Mouse (Mus musculus) hindbrain, embryonic 16.5 days (tissue): Measurements from ENCODE around the gene Ppp1r1b. TPM values are rescaled to one million over a fixed set of nuclear protein-coding genes. Genes with fewer than 3 reads are reported as not detected.

Experiments
- ATAC-seq: fragments of 200-750 bp; cut with Nextera tagmentation; 2 replicates; pipeline ENCODE4 v1.8.0; 2017; ENCODE audit warnings: moderate TSS enrichment, moderate library complexity
- H3K27ac ChIP-seq: fragments of 300-500 bp; sonication (generic); 2 replicates; pipeline ENCODE4 v1.5.1; 2014; ENCODE audit warnings: low read depth, mild to moderate bottlenecking, control low read depth, low read length, moderate library complexity
- H3K27me3 ChIP-seq: fragments of 300-500 bp; sonication (generic); replicated peaks from 2 replicates; pipeline ENCODE4 v1.6.1; 2014; ENCODE audit warnings: low read length; ENCODE audit not compliant: control insufficient read depth, insufficient read depth
- H3K36me3 ChIP-seq: fragments of 300-500 bp; sonication (generic); 2 replicates; pipeline ENCODE4 v1.6.1; 2014; ENCODE audit warnings: mild to moderate bottlenecking, low read length, moderate library complexity, mixed read lengths; ENCODE audit not compliant: control insufficient read depth, insufficient read depth
- H3K4me1 ChIP-seq: fragments of 300-500 bp; sonication (generic); 2 replicates; pipeline ENCODE4 v1.6.1; 2014; ENCODE audit warnings: low read depth, low read length; ENCODE audit not compliant: control insufficient read depth, insufficient read depth
- H3K4me2 ChIP-seq: fragments of 300-500 bp; sonication (generic); 2 replicates; pipeline ENCODE4 v1.6.1; 2014; ENCODE audit warnings: mild to moderate bottlenecking, low read length, control low read depth, moderate library complexity
- H3K4me3 ChIP-seq: fragments of 300-500 bp; sonication (generic); 2 replicates; pipeline ENCODE4 v1.5.1; 2014; ENCODE audit warnings: mild to moderate bottlenecking, low read length, control low read depth, moderate library complexity
- H3K9ac ChIP-seq: fragments of 300-500 bp; sonication (generic); 2 replicates; pipeline ENCODE4 v1.6.1; 2014; ENCODE audit warnings: low read depth, mild to moderate bottlenecking, control low read depth, low read length, moderate library complexity
- H3K9me3 ChIP-seq: fragments of 300-500 bp; sonication (generic); 2 replicates; pipeline ENCODE4 v1.6.1; 2014; ENCODE audit warnings: mild to moderate bottlenecking, low read length, moderate library complexity; ENCODE audit not compliant: control insufficient read depth
- WGBS: fragments of 180-500 bp; shearing (Covaris S2); extraction: QIAGEN DNeasy Blood & Tissue Kit; methylation state at CpG from one replicate; pipeline ENCODE4 v1.1.7; 2014; 5-methylcytosine and 5-hydroxymethylcytosine counted together
- polyA plus RNA-seq: library from polyadenylated mRNA; unstranded; fragments of >200 nt; fragmentation: Nextera tagmentation; extraction: Ambion mirVana; gene quantifications from 2 replicates; pipeline ENCODE4 v1.2.1, GENCODE M21; 2015

Ppp1r1b gene
- polyA plus RNA-seq, 1 experiment from 2014 or later, result 9.3 TPM

GRCm38 (mm10) chr11:98352272-98352990, 4.2 kb downstream of the Ppp1r1b start:
- no peak overlapping the region for H3K4me2 ChIP-seq
- no peak overlapping the region for H3K27ac ChIP-seq
- H3K4me1 ChIP-seq, result peaks cover 16% of the 10 kb centered on the region
- WGBS, result 79% methylated on average over 18 of the region's 18 CpGs
- no peaks in the 10 kb centered on the region for H3K36me3 ChIP-seq
- no peaks in the 10 kb centered on the region for H3K9me3 ChIP-seq
- no peak overlapping the region for H3K4me3 ChIP-seq
- no peak for ATAC-seq
- peaks cover 42% of the 10 kb centered on the region for H3K27me3 ChIP-seq
- H3K9ac ChIP-seq, result no peak overlapping the region

- H3K27ac ChIP-seq, result no peak overlapping the region
- H3K9ac ChIP-seq, result no peak overlapping the region
- no peak overlapping the region for H3K4me3 ChIP-seq
- H3K4me2 ChIP-seq, result no peak overlapping the region
- 45% methylated on average over 8 of the region's 8 CpGs for WGBS
- H3K36me3 ChIP-seq, result no peaks in the 10 kb centered on the region
- no peak for ATAC-seq
- no peaks in the 10 kb centered on the region for H3K9me3 ChIP-seq
- peaks cover 29% of the 10 kb centered on the region for H3K27me3 ChIP-seq
- H3K4me1 ChIP-seq, result peaks cover 10% of the 10 kb centered on the region
These were observed 5.5 kb downstream of the Ppp1r1b start for GRCm38 (mm10) chr11:98353651-98354211.

GRCm38 (mm10) chr11:98354445-98354844, 6.2 kb downstream of the Ppp1r1b start:
- Histone ChIP-seq H3K9me3 (no peaks in the 10 kb centered on the region), H3K4me2 (no peak overlapping the region)

GRCm38 (mm10) chr11:98355732-98356299, 7.6 kb downstream of the Ppp1r1b start:
- no peak for ATAC-seq
- Histone ChIP-seq H3K4me3 (no peak overlapping the region), H3K36me3 (no peaks in the 10 kb centered on the region), H3K9me3 (no peaks in the 10 kb centered on the region), H3K27ac (no peak overlapping the region), H3K4me1 (peaks cover 26% of the 10 kb centered on the region), H3K9ac (no peak overlapping the region), H3K4me2 (no peak overlapping the region), H3K27me3 (peaks cover 13% of the 10 kb centered on the region)
- WGBS, result 11% methylated on average over 6 of the region's 6 CpGs

More at GRCm38 (mm10) chr11:98354445-98354844, 6.2 kb downstream of the Ppp1r1b start:
- Histone ChIP-seq H3K36me3 (no peaks in the 10 kb centered on the region), H3K27me3 (peaks cover 27% of the 10 kb centered on the region), H3K4me3 (no peak overlapping the region), H3K4me1 (peaks cover 13% of the 10 kb centered on the region), H3K27ac (no peak overlapping the region), H3K9ac (no peak overlapping the region)
- WGBS, result 70% methylated on average over 14 of the region's 14 CpGs
- no peak for ATAC-seq

- Histone ChIP-seq H3K9ac (no peak overlapping the region), H3K27ac (no peak overlapping the region), H3K4me2 (no peak overlapping the region), H3K4me1 (peaks cover 33% of the 10 kb centered on the region), H3K27me3 (peaks cover 3% of the 10 kb centered on the region), H3K4me3 (no peak overlapping the region), H3K36me3 (no peaks in the 10 kb centered on the region), H3K9me3 (no peaks in the 10 kb centered on the region)
- 72% methylated on average over 7 of the region's 7 CpGs for WGBS
- no peak for ATAC-seq
These were observed 8.6 kb downstream of the Ppp1r1b start for GRCm38 (mm10) chr11:98356625-98357394.

GRCm38 (mm10) chr11:98357396-98358160, 9.4 kb downstream of the Ppp1r1b start:
- Histone ChIP-seq H3K4me3 (peak overlapping the region; percentile 75), H3K4me1 (peaks cover 33% of the 10 kb centered on the region), H3K27ac (peak overlapping the region; percentile 60; the same call in 1 of the 2 replicates), H3K9me3 (no peaks in the 10 kb centered on the region), H3K9ac (peak overlapping the region; percentile 49), H3K27me3 (0 out of 2 replicates have a peak, but pooled peaks cover 2% of the 10 kb centered on the region), H3K4me2 (peak overlapping the region; percentile 84), H3K36me3 (no peaks in the 10 kb centered on the region)
- 8% methylated on average over 13 of the region's 13 CpGs for WGBS
- no peak for ATAC-seq

- ATAC-seq, result peak; percentile 90
These were observed 10.2 kb downstream of the Ppp1r1b start, which contains the start of gene Stard3 for GRCm38 (mm10) chr11:98358161-98359083. Gene Stard3 (plus strand): TSS chr11:98358368.

More at GRCm38 (mm10) chr11:98358161-98359083, 10.2 kb downstream of the Ppp1r1b start, which contains the start of gene Stard3:
- Histone ChIP-seq H3K4me1 (peaks cover 33% of the 10 kb centered on the region), H3K27me3 (0 out of 2 replicates have a peak, but pooled peaks cover 2% of the 10 kb centered on the region), H3K36me3 (no peaks in the 10 kb centered on the region), H3K4me2 (peak within 1 kb of the TSS; percentile 84), H3K9ac (peak within 1 kb of the TSS; percentile 80), H3K27ac (peak within 1 kb of the TSS; percentile 88), H3K9me3 (no peaks in the 10 kb centered on the region), H3K4me3 (peak within 1 kb of the TSS; percentile 75)
- WGBS, result under 1% methylated on average over 52 of the region's 60 CpGs
